Mouse (Mus musculus): Measurements from ENCODE around the gene Camkmt. TPM values are rescaled to one million over a fixed set of nuclear protein-coding genes. Genes with fewer than 3 reads are reported as not detected.

The Camkmt gene
- total RNA-seq, 2 experiments from 2014 or later = 2.1 to 5.3 TPM

- ATAC-seq (replicated peaks; ENCODE audit: poor library complexity) = no peak
These were observed 72.9 kb downstream of the Camkmt start for GRCm38 (mm10) chr17:85163272-85163610.

- ATAC-seq (replicated peaks; ENCODE audit: poor library complexity) = no peak
These were observed 78.4 kb downstream of the Camkmt start for GRCm38 (mm10) chr17:85168761-85169160.

GRCm38 (mm10) chr17:85170541-85171255, 80.3 kb downstream of the Camkmt start:
- no peak for ATAC-seq (replicated peaks; ENCODE audit: poor library complexity)

- no peak for ATAC-seq (replicated peaks; ENCODE audit: poor library complexity)
These were observed 81.6 kb downstream of the Camkmt start for GRCm38 (mm10) chr17:85171951-85172350.

- no peak for ATAC-seq (replicated peaks; ENCODE audit: poor library complexity)
These were observed 86.9 kb downstream of the Camkmt start for GRCm38 (mm10) chr17:85177231-85177630.

- peak; percentile 60 for ATAC-seq (replicated peaks; ENCODE audit: poor library complexity)
These were observed 90.2 kb downstream of the Camkmt start for GRCm38 (mm10) chr17:85180471-85181060.

- peak; percentile 100 for ATAC-seq (replicated peaks; ENCODE audit: poor library complexity)
These were observed 99.1 kb downstream of the Camkmt start for GRCm38 (mm10) chr17:85189227-85190127.

GRCm38 (mm10) chr17:85190128-85190435, 99.7 kb downstream of the Camkmt start:
- no peak for ATAC-seq (replicated peaks; ENCODE audit: poor library complexity)

GRCm38 (mm10) chr17:85193294-85193693, 102.9 kb downstream of the Camkmt start:
- ATAC-seq (replicated peaks; ENCODE audit: poor library complexity) = no peak

- ATAC-seq (replicated peaks; ENCODE audit: poor library complexity) = no peak
These were observed 108.4 kb downstream of the Camkmt start for GRCm38 (mm10) chr17:85198781-85199180.

GRCm38 (mm10) chr17:85199321-85199720, 109.0 kb downstream of the Camkmt start:
- no peak for ATAC-seq (replicated peaks; ENCODE audit: poor library complexity)

GRCm38 (mm10) chr17:85218054-85218453, 127.7 kb downstream of the Camkmt start:
- ATAC-seq (replicated peaks; ENCODE audit: poor library complexity) = no peak

- no peak for ATAC-seq (replicated peaks; ENCODE audit: poor library complexity)
These were observed 151.8 kb downstream of the Camkmt start for GRCm38 (mm10) chr17:85242109-85242508.

GRCm38 (mm10) chr17:85248962-85249361, 158.6 kb downstream of the Camkmt start:
- ATAC-seq (replicated peaks; ENCODE audit: poor library complexity) = no peak

- ATAC-seq (replicated peaks; ENCODE audit: poor library complexity) = no peak
These were observed 159.4 kb downstream of the Camkmt start for GRCm38 (mm10) chr17:85249744-85250143.

GRCm38 (mm10) chr17:85256930-85257329, 166.6 kb downstream of the Camkmt start:
- no peak for ATAC-seq (replicated peaks; ENCODE audit: poor library complexity)

- ATAC-seq (replicated peaks; ENCODE audit: poor library complexity) = no peak
These were observed 167.0 kb downstream of the Camkmt start for GRCm38 (mm10) chr17:85257348-85257747.

GRCm38 (mm10) chr17:85258703-85259341, 168.5 kb downstream of the Camkmt start:
- ATAC-seq (replicated peaks; ENCODE audit: poor library complexity) = no peak

- no peak for ATAC-seq (replicated peaks; ENCODE audit: poor library complexity)
These were observed 176.6 kb downstream of the Camkmt start for GRCm38 (mm10) chr17:85266831-85267422.

- no peak for ATAC-seq (replicated peaks; ENCODE audit: poor library complexity)
These were observed 181.3 kb downstream of the Camkmt start for GRCm38 (mm10) chr17:85271466-85272175.

Data from megakaryocyte progenitor cell, adult 5-6 weeks (primary cell).